Comparison of ENCODE assay signal across 14 mouse cellular contexts in the genomic region with DNA sequence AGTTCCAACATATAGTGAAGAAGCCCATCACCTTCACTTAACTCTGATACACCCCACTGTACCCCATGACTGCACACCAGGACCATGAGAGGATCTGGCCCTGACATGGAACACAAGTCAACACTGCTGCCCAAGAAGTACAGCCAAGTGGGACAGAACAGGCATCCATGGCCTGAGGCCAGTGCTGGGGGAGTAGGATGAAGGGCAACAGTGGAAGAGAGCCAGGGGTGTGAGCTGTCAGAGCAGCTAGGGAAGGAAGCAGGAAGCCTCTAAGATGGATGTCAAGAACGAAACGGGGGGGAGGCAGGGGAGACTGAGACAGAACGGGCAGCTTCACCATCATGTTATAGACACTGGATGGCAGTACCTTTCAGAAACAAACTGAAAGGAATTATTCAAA. TPM values are rescaled to one million over a fixed set of nuclear protein-coding genes. Genes with fewer than 3 reads are reported as not detected.
DNase-seq lines count a peak whose midpoint lies in the region; ATAC-seq and TF ChIP-seq lines count a peak whose summit lies in the region.
"Had no signal": no experiment of that assay in that cellular context is flagged by ENCODE, and none has a peak within 500 bp of the region (broad histone marks: within the 10 kb centered on the region; RNA-seq: fewer than 3 reads in every experiment).

No protein-coding gene starts in this region.

- H3K27ac ChIP-seq in lung, postnatal 0 days (ENCODE audit: low read length) = no peak overlapping the region
- H3K27ac ChIP-seq: embryonic facial prominence, embryonic 12.5 days; forebrain, embryonic 13.5 days; limb, embryonic 15.5 days had no signal

- H3K9ac ChIP-seq in lung, postnatal 0 days (replicated peaks; ENCODE audit: low read depth) = no peak overlapping the region
- H3K9ac ChIP-seq: embryonic facial prominence, embryonic 12.5 days; forebrain, embryonic 13.5 days; limb, embryonic 15.5 days had no signal

- peak; percentile 9 for DNase-seq in gastrocnemius, postnatal 14 days
- no peak for DNase-seq in gastrocnemius, postnatal 10 days
- peak; percentile 68 for DNase-seq in lung, postnatal 10 days
- DNase-seq in lung, postnatal 0 days (ENCODE audit: low spot score) = no peak
- peak; percentile 37 for DNase-seq in brain, adult 2 months (ENCODE audit: low read depth, low spot score)
- DNase-seq in lung, postnatal 25 days (ENCODE audit: low spot score) = peak; percentile 16
- no peak for DNase-seq in ovary, adult 18-20 months (ENCODE audit: low spot score)
- DNase-seq: layer of hippocampus, postnatal 36 days; spleen, adult 18-20 months had no signal

- H3K4me1 ChIP-seq in lung, postnatal 0 days (ENCODE audit: insufficient read depth, low read depth, low read length) = no peaks in the 10 kb centered on the region
- H3K4me1 ChIP-seq: embryonic facial prominence, embryonic 12.5 days; forebrain, embryonic 13.5 days; limb, embryonic 15.5 days had no signal

- H3K4me3 ChIP-seq in lung, postnatal 0 days (ENCODE audit: low read depth, low read length) = no peak overlapping the region
- H3K4me3 ChIP-seq: embryonic facial prominence, embryonic 12.5 days; forebrain, embryonic 13.5 days; limb, embryonic 15.5 days had no signal

- H3K36me3 ChIP-seq in lung, postnatal 0 days (ENCODE audit: insufficient read depth, low read length) = no peaks in the 10 kb centered on the region

- intact Hi-C loops in gastrocnemius, postnatal 14 days (cut with DNase I; ENCODE audit: low total_unique reads) = no loop called here

- no peak for ATAC-seq in lung, postnatal 0 days
- ATAC-seq: forebrain, embryonic 13.5 days; Patski had no signal

- 75% methylated on average over 3 of the region's 3 CpGs for WGBS in lung, postnatal 0 days

- H3K27me3 ChIP-seq in lung, postnatal 0 days (replicated peaks; ENCODE audit: insufficient read depth, low read length) = no peaks in the 10 kb centered on the region
- H3K27me3 ChIP-seq: embryonic facial prominence, embryonic 12.5 days; forebrain, embryonic 13.5 days; limb, embryonic 15.5 days; Patski had no signal

- no peak overlapping the region for H3K4me2 ChIP-seq in lung, postnatal 0 days (replicated peaks; ENCODE audit: low read depth, low read length)
- H3K4me2 ChIP-seq: embryonic facial prominence, embryonic 12.5 days; forebrain, embryonic 13.5 days; limb, embryonic 15.5 days had no signal

- TF ChIP-seq EP300 in lung, postnatal 0 days (IDR thresholded peaks at IDR 0.05) = no peak

- TF ChIP-seq CTCF in lung, postnatal 0 days (IDR thresholded peaks at IDR 0.05) = no peak

- no peaks in the 10 kb centered on the region for H3K9me3 ChIP-seq in lung, postnatal 0 days (ENCODE audit: low read length)
- H3K9me3 ChIP-seq: forebrain, embryonic 13.5 days; limb, embryonic 15.5 days had no signal

RNA-seq across cellular contexts. Expression of a gene that starts 45.7 kb away (rescaled TPM):
- 10 to 100 TPM; 26.6 to 28.5 TPM for total RNA-seq in gastrocnemius, postnatal 14 days (2021)
- 10 to 100 TPM; 31.9 to 33.2 TPM for total RNA-seq in gastrocnemius, postnatal 10 days (2021)
- polyA plus RNA-seq in lung, postnatal 0 days (2015; fragmentation: Nextera tagmentation; extraction: Ambion mirVana) = 15.6 and 16.1 TPM in 2 replicates
- total RNA-seq: monocyte, adult 5-6 weeks had no signal

RNA-seq across cellular contexts. Expression of a gene that starts 51.5 kb away (rescaled TPM):
- total RNA-seq in gastrocnemius, postnatal 14 days (2021) = 10 to 100 TPM; 11.4 to 15.0 TPM
- 10 to 100 TPM; 14.9 to 16.2 TPM for total RNA-seq in gastrocnemius, postnatal 10 days (2021)
- polyA plus RNA-seq in lung, postnatal 0 days (2015; fragmentation: Nextera tagmentation; extraction: Ambion mirVana) = 17.7 and 18.5 TPM in 2 replicates

Comparison
In these comparisons a context has a peak if more than half of its experiments do, and no peak if none do; other contexts are left out.
1. DNase-seq: peak in gastrocnemius, postnatal 14 days (single experiment), lung, postnatal 10 days (single experiment), brain, adult 2 months (single experiment) and lung, postnatal 25 days (single experiment); none in gastrocnemius, postnatal 10 days (single experiment), lung, postnatal 0 days (single experiment) and ovary, adult 18-20 months (single experiment).